Mouse (Mus musculus) ES-E14 (cell line): ENCODE measurements around the gene Cadm1. TPM values are rescaled to one million over a fixed set of nuclear protein-coding genes. Genes with fewer than 3 reads are reported as not detected.

Experiments used
- DNase-seq: peaks from one replicate; pipeline ENCODE4 v3.0.0-alpha.2; 2013; ENCODE audit warnings: low read depth, low spot score
- H3K27ac ChIP-seq: 2 replicates; pipeline ENCODE4 v1.5.1; 2012; ENCODE audit warnings: low read depth, mild to moderate bottlenecking, low read length, moderate library complexity, mixed read lengths; ENCODE audit not compliant: poor library complexity, insufficient read depth, severe bottlenecking
- H3K36me3 ChIP-seq: 2 replicates; pipeline ENCODE4 v1.6.1; 2012; ENCODE audit warnings: mild to moderate bottlenecking, low read length, moderate library complexity, mixed read lengths; ENCODE audit not compliant: control insufficient read depth, poor library complexity, insufficient read depth, severe bottlenecking
- H3K4me1 ChIP-seq, 2 experiments: fragments of 150-350 bp in 1 of 2; sonication (generic) in 1 of 2; 2 replicates each; pipeline ENCODE4 v1.6.1; 2012; ENCODE audit warnings: low read length in 2 of 2, mild to moderate bottlenecking in 1 of 2, mixed read lengths in 1 of 2; ENCODE audit not compliant: control insufficient read depth in 2 of 2, insufficient read depth in 2 of 2, poor library complexity in 1 of 2
- H3K4me3 ChIP-seq, 2 experiments: fragments of 150-350 bp in 1 of 2; sonication (generic) in 1 of 2; 2 replicates each; pipeline ENCODE4 v1.5.1; 2012; ENCODE audit warnings: low read length in 2 of 2, low read depth in 1 of 2, mild to moderate bottlenecking in 1 of 2, mixed read lengths in 1 of 2; ENCODE audit not compliant: insufficient read depth in 1 of 2, poor library complexity in 1 of 2, severe bottlenecking in 1 of 2
- H3K9ac ChIP-seq: 2 replicates; pipeline ENCODE4 v1.6.1; 2012; ENCODE audit warnings: low read depth, mild to moderate bottlenecking, low read length, mixed read lengths; ENCODE audit not compliant: poor library complexity, insufficient read depth, severe bottlenecking
- H3K9me3 ChIP-seq: fragments of 150-350 bp; sonication (generic); 2 replicates; pipeline ENCODE4 v1.6.1; 2012; ENCODE audit warnings: low read depth, mild to moderate bottlenecking, low read length; ENCODE audit not compliant: control insufficient read depth, insufficient read depth
- CHD2 ChIP-seq: IDR thresholded peaks from 2 replicates; pipeline ENCODE4 v1.6.1; 2014; ENCODE audit warnings: mild to moderate bottlenecking, low read depth, low read length, inconsistent platforms
- HCFC1 ChIP-seq: IDR thresholded peaks from 2 replicates; pipeline ENCODE4 v1.6.1; 2012; ENCODE audit warnings: low read length, inconsistent platforms, borderline replicate concordance; ENCODE audit not compliant: insufficient read depth
- MAFK ChIP-seq: IDR thresholded peaks from 2 replicates; pipeline ENCODE4 v1.6.1; 2014; ENCODE audit warnings: mild to moderate bottlenecking, low read depth, low read length, inconsistent platforms; ENCODE audit not compliant: insufficient read depth
- ZC3H11A ChIP-seq: IDR thresholded peaks from 2 replicates; pipeline ENCODE4 v1.6.1; 2012; ENCODE audit warnings: low read depth, mild to moderate bottlenecking, inconsistent platforms, low read length, borderline replicate concordance
- ZNF384 ChIP-seq: IDR thresholded peaks from 2 replicates; pipeline ENCODE4 v1.6.1; 2012; ENCODE audit warnings: low read depth, low read length, inconsistent platforms
- in situ Hi-C, 2 experiments: fragments of 600-800 bp; cut with MboI; formaldehyde crosslinking; loops; one replicate each; pipeline ENCODE4 v1.15.1; 2025; ENCODE audit warnings: low sequenced_read_pairs in 2 of 2, inconsistent platforms in 1 of 2; ENCODE audit not compliant: unreplicated experiment in 2 of 2
- total RNA-seq: library from RNA; depleted of rRNA; stranded (reverse); fragments of 300-350 nt; gene quantifications from 2 replicates; pipeline ENCODE4 v1.2.3, GENCODE M21; 2012

Gene Cadm1
- total RNA-seq, 1 experiment: 78.7 TPM

DNA sequence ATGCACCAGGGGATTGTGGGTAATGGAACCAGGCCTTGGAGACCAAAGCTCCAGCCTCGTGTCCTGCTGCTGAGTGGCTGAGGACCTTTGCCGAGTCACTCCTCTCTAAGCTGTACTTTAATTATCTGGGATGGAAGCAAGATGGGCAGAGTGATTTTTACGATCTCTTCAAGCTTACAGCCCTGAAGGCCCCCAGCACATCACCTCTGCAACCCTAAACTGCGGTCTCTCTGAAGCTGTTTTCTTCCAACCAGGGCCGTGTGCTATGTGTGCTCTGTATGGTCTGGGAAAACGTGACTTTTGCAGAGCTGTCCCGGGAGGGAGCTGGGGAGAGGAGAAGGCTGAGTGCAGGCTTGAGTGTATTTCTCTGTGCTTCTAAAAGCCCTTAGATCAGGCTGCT, 364.7 kb downstream of the Cadm1 start:
- Histone ChIP-seq H3K9me3 (no peaks in the 10 kb centered on the region), H3K4me1 (no peaks in the 10 kb centered on the region), H3K9ac (no peak overlapping the region), H3K36me3 (no peaks in the 10 kb centered on the region), H3K4me3 (no peak overlapping the region), H3K27ac (no peak overlapping the region)
- TF ChIP-seq HCFC1 (no peak), ZC3H11A (no peak), ZNF384 (no peak), MAFK (no peak), CHD2 (no peak)
- in situ Hi-C loops: no loop called here
- DNase-seq: no peak

DNA sequence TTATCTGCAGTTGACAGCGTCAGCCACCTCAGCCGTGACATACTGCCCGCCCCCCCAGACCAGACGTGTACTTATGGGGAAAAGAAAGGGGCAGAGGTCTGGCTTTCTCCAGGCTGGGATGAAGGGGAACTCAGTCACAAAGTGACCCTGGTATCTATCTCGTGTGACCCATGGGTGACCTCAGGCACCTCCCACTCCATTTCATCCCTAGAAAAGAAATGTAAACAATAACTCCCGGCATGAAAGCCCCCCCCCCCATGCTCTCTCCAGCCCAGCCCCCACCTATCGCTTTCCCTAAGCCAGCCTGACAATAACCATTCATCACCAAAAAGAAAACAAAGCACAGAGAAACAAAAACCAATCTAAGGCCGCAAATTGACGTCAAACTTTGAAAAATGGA, 365.1 kb downstream of the Cadm1 start:
- no peaks in the 10 kb centered on the region for H3K36me3 ChIP-seq
- H3K4me1 ChIP-seq: no peaks in the 10 kb centered on the region
- TF ChIP-seq HCFC1 (no peak), MAFK (no peak), CHD2 (no peak), ZC3H11A (no peak), ZNF384 (no peak)
- DNase-seq: no peak
- in situ Hi-C loops: no loop called here
- no peak overlapping the region for H3K27ac ChIP-seq
- no peak overlapping the region for H3K9ac ChIP-seq
- H3K9me3 ChIP-seq: no peaks in the 10 kb centered on the region
- no peak overlapping the region for H3K4me3 ChIP-seq

DNA sequence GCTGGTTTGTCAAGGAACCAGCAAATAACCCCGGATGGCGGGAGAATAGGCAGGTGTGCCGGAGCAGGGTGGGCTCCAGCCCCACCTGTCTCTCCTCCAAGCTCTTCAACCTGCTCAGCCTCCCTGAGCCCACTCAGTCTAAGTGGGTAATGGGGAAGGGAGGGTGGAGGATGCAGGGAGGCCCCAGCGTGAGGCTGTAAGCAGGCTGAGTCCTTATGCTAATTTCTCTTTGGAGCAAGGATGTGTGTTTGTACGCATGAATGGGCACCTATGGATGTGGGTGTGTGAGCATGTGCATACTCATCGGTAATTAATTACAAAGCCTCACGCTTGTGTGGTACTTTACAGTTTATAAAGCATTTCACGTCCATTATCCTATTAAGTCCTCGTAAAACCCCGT, 370.8 kb downstream of the Cadm1 start:
- no peaks in the 10 kb centered on the region for H3K36me3 ChIP-seq
- no peak for DNase-seq
- in situ Hi-C loops: no loop called here
- H3K9me3 ChIP-seq: no peaks in the 10 kb centered on the region
- H3K9ac ChIP-seq: no peak overlapping the region
- no peak overlapping the region for H3K4me3 ChIP-seq
- TF ChIP-seq MAFK: no peak
- TF ChIP-seq ZNF384: no peak
- no peak for TF ChIP-seq CHD2
- no peak for TF ChIP-seq HCFC1
- no peak for TF ChIP-seq ZC3H11A
- no peak overlapping the region for H3K27ac ChIP-seq
- peaks cover 0 to 3% of the 10 kb centered on the region in 2 experiments; a peak in 1 of 4 replicates for H3K4me1 ChIP-seq

DNA sequence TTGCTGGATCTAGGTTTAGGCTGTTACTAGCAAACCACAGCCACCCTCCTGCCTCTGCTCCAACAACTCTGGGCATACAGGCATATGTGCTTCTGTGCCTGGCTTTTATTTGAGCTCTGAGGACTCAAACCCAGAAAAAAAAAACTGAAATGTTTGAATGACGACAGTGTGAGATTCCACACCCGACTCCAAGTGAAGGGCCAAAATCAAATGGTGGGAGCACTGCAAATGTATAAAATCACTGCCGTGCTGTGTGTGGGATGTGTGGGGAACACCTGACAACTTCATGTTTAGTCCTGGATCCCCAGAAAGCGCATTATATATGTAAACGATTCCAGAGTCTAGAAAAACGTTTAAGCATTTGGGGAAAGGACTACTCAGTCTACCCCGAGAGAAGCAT, 373.7 kb downstream of the Cadm1 start:
- Histone ChIP-seq H3K27ac (no peak overlapping the region), H3K4me3 (no peak overlapping the region), H3K36me3 (no peaks in the 10 kb centered on the region), H3K9me3 (no peaks in the 10 kb centered on the region), H3K4me1 (peaks cover 0 to 3% of the 10 kb centered on the region in 2 experiments; a peak in 1 of 4 replicates), H3K9ac (no peak overlapping the region)
- in situ Hi-C loops: no loop called here
- TF ChIP-seq ZNF384 (no peak), MAFK (no peak), ZC3H11A (no peak), CHD2 (no peak), HCFC1 (no peak)
- no peak for DNase-seq

DNA sequence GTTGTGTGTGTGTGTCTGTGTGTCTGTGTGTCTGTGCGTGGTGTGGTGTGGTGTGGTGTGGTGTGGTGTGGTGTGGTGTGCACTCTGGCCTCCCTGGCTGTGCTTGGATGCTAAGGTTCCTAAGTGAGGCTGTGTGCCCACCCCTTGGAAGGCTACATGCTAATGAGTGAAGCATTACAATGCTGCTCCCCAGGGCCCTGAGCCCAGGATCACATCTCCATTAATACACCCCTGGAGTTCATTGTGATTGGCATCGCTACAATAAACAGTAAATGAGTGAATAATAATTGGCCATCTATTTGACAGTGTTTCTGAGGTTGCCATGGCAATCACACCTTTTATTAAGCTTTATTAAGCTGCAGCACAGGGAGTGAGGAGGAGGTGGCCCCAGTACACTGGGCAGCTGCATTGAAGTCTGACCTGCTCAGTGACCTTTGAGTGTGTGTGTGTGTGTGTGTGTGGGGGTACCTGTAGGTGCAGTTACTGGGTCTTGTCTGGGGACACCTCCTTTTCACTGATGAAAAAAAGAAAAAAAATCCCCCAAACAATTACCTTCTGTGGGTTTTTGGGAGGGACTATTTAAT, 374.5 kb downstream of the Cadm1 start:
- no peak overlapping the region for H3K4me3 ChIP-seq
- H3K36me3 ChIP-seq: no peaks in the 10 kb centered on the region
- DNase-seq: no peak
- no peak overlapping the region for H3K9ac ChIP-seq
- in situ Hi-C loops: no loop called here
- peaks cover 0 to 3% of the 10 kb centered on the region in 2 experiments; a peak in 1 of 4 replicates for H3K4me1 ChIP-seq
- TF ChIP-seq ZNF384 (no peak), MAFK (no peak), ZC3H11A (no peak), HCFC1 (no peak), CHD2 (no peak)
- no peak overlapping the region for H3K27ac ChIP-seq
- no peaks in the 10 kb centered on the region for H3K9me3 ChIP-seq
